Mouse (Mus musculus) urinary bladder, postnatal 36 days (tissue): ENCODE results near the gene Gm498.

Experiments
- DNase-seq, 2 experiments: peaks; one replicate each; pipeline ENCODE4 v3.0.0; 2022; ENCODE audit warnings: low spot score in 2 of 2, mixed read lengths in 1 of 2

Gene Gm498

DNA sequence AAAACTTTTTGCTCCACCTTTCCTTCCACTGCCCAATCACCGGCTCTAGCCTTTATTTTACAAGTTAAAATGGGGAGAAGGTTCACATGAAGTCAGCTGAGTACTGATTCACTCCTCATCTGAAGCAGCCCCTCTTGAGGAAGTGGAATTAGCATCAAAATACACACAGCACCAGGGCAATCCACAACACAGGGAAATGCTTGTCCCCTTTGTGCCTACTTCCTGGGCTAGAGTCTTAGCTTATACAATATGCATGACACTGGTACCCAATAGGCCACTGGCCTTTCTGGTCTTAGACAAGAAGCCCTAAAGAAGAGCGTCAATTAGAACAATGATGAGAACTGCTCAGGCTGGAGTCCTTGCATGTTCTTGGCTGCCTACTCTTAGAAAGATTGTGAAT lies 25.7 kb downstream of the Gm498 start:
- DNase-seq = no peak

DNA sequence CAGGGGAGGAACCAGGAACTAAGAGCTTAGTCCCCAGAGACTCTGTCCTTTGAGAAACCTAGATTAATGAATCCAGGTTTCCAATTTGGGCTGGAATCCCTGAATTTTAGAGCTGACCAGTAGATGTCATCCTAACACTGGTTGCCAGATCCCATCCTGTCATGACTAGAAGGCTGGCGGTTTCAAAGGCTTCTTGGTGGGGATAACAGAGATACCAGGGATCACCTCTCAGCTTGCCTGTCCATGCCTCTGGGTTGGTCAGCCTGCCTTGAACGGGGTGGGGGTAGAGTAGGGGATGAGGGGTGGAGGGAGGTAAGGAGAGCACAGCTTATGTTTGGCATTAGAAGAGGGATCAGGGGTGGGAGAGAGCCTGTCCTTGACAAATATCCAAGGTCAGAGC lies 34.0 kb downstream of the Gm498 start:
- DNase-seq = no peak

DNA sequence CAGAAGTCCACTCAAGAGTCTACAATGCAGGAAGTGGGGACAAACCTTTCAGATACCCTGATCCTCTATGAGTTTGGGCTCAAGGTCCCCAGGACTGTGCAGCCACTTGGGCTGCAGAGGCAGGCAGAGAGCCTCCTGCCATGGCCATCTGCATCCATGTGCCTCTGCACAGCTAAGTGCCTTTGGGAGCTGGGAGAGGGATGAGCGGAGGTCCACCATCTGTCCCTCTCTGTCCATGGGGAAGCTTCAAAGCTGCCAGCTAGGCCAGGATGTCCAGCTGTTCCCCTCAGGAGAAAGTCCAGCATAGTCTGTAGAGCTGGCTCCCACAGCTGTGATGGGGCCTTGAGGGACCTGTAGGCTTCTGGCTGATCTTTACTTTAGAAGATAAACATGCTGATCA lies 38.5 kb downstream of the Gm498 start:
- no peak for DNase-seq

DNA sequence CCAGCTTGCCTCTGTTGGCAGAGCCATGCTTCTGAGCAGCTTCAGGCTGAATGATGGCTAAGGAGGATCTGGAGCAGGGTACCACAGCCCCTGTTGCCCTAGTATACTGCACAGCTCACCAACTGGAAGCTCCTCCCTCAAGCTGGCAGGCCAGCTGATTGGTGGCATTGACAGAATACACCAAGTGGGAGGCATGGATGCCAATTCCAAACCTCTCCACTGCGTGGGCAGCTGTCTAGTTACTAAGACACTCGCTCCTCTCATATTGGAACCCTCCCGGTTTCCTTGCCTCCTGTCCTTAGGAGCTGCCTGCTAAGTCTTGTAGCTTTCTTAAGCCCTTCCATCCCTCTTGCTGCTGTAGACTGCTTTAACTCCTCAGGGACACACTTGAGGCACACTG lies 39.0 kb downstream of the Gm498 start:
- no peak for DNase-seq

DNA sequence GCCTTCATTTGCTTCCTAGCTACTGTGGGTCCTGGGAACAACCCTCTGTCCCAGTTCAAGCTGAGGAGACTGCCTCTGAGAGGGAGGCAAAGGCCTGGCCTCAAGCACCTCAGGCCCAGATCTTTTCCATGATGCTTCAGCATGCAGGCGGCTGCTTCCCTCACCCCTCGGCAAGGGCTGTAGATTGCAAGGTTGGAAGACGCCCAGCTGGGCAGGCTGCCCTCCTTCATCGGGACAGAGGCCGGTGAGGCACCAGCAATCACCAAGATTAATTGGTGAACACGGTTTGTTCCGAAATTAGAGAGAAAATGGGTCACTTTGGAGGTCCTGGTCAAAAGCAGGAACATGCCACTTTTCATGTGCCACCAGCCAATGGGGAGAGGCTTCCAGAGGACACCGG lies 47.0 kb downstream of the Gm498 start:
- peak in 1 of 2 experiments; percentile 21 for DNase-seq

DNA sequence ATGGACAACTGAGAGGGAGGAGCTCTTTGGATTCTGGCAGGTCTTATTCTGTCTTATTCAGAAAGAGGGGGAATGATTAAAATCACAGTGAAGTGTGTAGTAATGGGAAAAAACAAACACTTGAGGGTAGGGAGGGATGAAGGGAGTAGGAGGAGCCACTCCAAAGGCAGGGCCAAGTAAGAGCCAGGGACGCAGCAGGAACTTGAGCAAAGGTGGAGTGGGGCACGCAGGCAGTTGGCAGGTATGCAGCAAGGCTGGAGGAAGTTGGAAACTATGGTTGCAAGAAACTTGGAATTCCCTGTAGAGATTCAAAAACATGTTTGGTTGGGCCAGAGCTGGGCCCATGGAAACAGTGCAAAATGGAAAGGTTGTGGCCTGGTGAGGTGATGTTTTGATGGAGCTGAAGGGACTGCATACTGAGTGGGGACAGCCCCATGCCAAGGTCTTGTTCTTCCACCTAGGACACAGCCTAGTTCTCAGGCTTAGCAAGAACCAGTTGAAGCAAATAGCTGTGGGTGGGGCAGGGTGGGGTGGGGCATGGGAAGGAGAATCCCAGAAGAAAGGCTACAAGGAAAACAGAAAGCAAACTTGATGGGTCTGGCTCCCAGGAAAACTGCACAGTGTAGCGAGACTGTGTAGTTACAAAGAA lies 52.5 kb downstream of the Gm498 start:
- no peak for DNase-seq

DNA sequence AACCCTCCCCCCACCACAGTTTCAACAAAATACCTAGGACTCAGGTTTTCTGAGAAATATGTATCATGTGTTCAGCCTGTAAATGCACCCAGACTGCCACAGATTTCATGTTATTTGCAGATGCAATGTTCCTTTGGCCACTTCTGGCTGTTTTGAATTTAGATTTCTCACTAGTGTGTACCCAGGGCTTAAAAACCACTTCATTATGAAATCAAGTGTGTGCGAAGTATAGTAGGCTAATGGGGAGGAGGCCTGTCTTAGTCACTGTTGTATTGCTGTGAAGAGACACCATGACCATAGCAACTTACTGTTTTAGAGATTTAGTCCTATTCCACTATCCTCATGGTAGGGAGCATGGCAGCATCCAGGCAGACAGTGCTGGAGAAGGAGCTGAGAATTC lies 63.3 kb downstream of the Gm498 start:
- DNase-seq = no peak

DNA sequence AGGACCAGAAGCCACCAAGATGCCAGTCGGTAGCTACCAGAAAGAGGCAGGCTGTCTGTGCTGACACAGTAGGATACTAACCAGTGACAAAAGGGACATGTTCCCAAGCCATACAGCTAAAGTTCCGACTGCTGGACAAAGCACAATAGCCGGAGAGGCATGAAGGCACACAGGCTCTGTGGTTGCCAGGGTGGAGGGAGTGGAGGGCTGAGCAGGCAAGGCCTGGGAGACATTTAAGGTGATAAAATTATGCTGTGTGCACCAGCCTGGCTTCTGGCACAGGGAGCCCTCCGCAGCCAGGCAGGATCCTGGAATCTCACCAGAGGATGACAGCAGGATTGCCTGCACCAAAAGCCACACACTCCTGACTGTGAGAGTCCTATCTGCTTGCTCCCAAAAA lies 72.0 kb downstream of the Gm498 start:
- no peak for DNase-seq

DNA sequence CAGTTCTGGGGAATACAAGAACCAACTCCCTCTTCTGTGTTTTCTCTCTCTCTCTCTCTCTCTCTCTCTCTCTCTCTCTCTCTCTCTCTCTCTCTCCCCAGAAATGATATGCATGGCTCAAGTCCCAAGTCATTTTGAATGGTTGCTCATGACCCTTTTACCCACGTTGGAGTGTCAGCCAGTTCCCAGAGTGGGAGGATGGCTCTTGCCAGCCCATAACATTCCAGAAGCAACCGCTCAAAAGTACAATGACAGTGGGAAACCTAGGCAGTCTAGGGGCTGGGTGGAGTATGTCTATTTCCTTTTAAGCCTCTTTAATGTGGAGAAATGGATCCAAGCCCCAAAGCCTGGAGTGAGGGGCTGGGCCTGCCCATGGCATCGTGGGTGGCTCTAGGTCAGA lies 72.8 kb downstream of the Gm498 start:
- no peak for DNase-seq

DNA sequence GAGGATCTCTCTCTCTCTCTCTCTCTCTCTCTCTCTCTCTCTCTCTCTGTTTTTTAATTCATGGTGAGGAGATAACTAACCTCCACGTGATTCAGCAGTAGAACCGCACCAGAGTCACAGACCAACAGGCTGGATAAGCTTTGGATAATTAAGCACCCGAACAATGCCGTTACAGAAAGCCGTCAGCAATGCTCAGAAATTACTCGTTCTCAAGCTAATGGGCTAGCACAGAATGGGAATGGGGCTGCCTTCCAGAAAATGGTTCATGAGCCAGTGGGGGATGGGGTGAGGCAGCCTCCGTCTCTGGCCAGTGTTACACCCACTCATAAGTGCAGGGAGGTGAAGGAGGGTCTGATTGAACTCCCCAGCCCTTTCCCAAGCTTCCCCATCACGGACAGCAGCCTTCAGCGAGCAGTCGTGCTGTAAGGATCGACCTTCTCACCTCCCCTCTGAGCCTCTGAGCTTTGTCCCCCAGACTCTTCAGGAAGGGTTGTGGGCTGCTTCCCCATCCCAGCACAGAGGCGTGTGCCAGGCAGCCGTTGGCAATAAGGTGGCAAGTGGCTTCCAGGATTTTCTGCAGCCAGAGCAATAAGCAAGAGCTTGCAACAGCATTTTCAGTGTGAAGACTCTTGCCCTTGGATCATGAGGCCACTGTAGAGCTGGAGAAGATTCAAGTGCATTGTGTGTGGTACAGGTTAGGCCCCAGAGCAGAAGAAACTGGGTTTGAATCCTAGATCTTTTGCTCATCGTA lies 76.5 kb downstream of the Gm498 start:
- DNase-seq = peak in 1 of 2 experiments; percentile 50

DNA sequence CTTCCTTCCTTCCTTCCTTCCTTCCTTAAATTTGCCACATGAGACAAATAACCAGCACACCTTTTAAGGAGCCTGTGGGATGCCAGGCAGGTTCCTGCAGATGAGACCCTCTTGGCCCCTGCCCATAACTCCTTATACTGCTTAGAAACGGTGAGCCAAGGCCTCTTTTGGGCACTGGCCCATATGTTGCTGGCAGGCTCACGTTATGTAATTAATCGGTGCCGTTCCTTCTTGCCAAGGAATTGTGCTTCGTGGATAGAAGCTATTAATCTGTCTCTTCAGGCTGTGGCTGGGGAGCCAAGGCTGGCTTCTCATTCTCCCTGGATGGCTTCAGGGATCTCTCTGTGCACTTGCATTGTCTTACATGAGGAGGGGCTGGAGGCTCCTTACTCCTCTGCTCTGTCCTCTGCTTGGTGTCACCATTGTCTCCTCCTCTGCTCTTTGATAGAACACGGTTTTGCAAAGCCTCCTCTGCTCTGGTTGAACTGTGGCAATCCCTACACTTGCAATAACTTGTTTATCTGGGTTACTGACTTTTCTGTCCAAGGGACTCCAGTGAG lies 77.9 kb downstream of the Gm498 start:
- DNase-seq = no peak
